Mouse (Mus musculus) granulocyte monocyte progenitor cell, adult 5-6 weeks (primary cell): ENCODE measurements around the gene Actr10. TPM values are rescaled to one million over a fixed set of nuclear protein-coding genes. Genes with fewer than 3 reads are reported as not detected.

Experiments
- ATAC-seq: replicated peaks from 2 replicates; pipeline ENCODE4 v1.8.0; 2016; ENCODE audit warnings: mild to moderate bottlenecking, moderate TSS enrichment, inconsistent platforms; ENCODE audit not compliant: poor library complexity, severe bottlenecking
- total RNA-seq, 2 experiments: library from RNA; stranded (forward) in 1 of 2; stranded (reverse) in 1 of 2; fragments of 200-712, 200-1000 nt in 1 of 2; fragments of >200 nt in 1 of 2; fragmentation: Nextera tagmentation in 1 of 2; gene quantifications; 2 replicates each; pipeline ENCODE4 v1.2.3; 2014 to 2017

Actr10 gene
- total RNA-seq, 2 experiments from 2014 or later = 52.2 to 74.6 TPM

- ATAC-seq = no peak
These were observed 9.1 kb downstream of the Actr10 start for GRCm38 (mm10) chr12:70946585-70947256.

GRCm38 (mm10) chr12:70958640-70959039, 21.0 kb downstream of the Actr10 start:
- no peak for ATAC-seq

- ATAC-seq = no peak
These were observed 29.9 kb downstream of the Actr10 start for GRCm38 (mm10) chr12:70967581-70967980.

- ATAC-seq = peak; percentile 87
These were observed 30.6 kb downstream of the Actr10 start for GRCm38 (mm10) chr12:70968141-70968790.

- peak; percentile 41 for ATAC-seq
These were observed 31.2 kb downstream of the Actr10 start for GRCm38 (mm10) chr12:70968791-70969307.

GRCm38 (mm10) chr12:70969485-70970184, 32.0 kb downstream of the Actr10 start:
- peak; percentile 54 for ATAC-seq

DNA sequence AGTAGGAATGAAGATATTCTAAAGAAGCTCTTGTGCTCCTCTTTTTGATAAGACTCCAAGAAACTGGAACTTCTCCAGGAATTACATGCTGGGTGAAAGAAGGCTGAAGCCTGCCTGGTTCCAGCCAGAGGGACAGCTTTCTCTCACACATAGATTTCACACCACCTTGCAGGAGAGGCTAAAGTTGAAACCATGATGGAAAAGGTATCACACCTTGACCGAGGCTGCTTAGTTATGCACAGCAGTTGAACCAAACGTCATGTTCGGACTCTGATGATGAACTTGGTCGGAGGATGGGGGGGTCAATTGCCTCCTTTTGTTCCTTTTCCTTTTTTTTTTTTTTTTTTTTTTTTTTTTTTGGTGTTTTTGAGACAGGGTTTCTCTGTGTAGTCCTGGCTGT, 36.2 kb downstream of the Actr10 start:
- ATAC-seq = no peak

DNA sequence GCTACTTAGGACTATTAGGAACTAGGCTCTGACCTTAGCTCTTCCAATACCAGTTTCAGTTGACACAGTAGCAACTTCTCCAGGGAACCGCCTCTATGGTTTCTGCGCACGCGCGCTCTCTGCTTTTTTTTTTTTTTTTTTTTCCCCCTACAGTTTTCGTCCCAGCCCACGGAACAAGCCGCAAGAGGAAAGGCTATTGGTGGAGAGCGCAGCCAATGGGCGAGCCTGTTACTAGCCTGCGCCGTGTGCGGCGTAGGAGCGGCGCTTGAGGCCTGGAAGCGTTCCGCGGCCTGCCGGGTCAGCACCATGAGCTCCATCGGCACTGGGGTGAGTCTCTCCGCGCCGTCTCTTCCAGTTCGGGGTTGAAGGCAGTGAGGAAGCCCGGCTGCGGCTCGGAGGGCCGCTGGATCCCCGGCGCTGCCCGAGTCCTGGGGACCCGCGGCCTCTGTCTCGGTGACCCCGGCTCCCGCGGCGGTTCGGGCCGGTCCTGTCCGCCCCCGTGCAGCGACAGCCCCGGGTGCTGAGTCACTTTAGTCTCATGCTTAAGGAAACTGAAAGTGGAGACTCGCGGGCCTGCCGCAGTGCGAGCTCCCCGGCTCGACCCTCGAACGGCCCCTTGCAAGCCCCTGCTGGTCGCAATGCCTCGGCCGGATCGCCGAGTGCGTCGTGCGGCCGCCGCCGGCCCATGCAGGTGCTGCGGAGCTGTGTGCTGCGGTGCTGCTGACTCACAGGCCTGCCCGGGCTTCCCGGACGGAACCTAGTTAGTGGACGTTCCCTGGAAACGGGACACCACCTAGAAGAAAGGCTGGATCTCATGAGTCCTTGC, 37.0 kb downstream of the Actr10 start, which contains the start of gene Psma3:
Gene Psma3, plus strand, starts transcription at position 181 of the 826 bp plus-strand sequence.
- ATAC-seq = peak; percentile 89

GRCm38 (mm10) chr12:70975406-70975805, 37.7 kb downstream of the Actr10 start:
- ATAC-seq = no peak

GRCm38 (mm10) chr12:70975891-70976290, 38.2 kb downstream of the Actr10 start:
- no peak for ATAC-seq

GRCm38 (mm10) chr12:70978345-70978744, 40.7 kb downstream of the Actr10 start:
- ATAC-seq = peak; percentile 23

DNA sequence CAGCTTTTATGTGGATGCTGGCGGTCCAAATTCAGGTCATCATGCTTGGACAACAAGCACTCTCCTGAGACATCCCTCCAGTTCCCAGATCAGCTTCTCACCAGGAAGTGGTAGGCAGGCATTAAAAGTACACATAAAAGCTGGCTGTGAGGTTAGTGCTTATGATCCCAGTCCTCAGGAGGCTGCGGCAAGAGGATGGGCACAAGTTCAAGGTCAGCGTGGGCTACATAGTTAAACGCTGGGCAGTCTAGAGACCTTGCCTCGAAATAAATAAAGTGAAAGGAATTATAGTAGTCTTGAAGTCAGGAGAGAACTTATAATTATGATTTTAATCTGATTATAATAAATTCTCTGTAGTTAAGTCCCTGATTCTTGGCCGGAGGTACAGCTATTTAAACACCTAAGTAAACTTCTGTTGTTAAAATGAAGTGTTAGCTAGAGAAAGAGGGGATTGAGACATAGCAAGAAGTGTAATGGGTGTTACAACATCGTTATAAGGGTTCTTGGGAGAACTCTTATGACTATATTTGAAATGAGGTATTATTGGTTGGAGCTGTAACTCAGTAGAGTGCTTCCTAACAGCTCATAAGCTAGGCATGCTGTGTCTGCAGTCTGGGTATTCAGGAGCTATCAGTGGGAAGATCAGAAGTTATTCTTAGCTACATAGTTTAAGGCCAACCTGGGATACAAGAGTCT, 47.3 kb downstream of the Actr10 start:
- ATAC-seq = no peak

DNA sequence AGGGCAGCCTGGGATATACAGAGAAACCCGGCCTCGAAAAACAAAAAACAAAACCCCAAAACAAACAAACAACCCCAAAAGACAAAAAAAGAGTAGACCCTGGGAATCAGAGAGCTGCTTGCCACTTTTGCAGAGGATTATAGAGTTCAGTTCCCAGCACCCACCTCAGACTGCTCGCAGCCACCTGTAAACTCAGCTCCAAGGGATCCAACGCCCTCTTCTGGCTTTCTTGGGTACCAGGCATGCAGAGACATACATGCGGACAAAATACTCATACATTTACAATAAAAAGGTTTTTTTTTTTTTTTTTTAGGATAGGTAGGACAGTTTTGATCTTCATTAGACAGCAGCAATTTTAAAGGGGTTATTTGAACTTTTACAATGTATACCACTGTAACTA, 59.6 kb downstream of the Actr10 start:
- ATAC-seq = no peak

- peak; percentile 86 for ATAC-seq
These were observed 61.8 kb downstream of the Actr10 start for GRCm38 (mm10) chr12:70999423-70999903.

GRCm38 (mm10) chr12:71000344-71000743, 62.7 kb downstream of the Actr10 start:
- ATAC-seq = no peak

- ATAC-seq = no peak
These were observed 63.8 kb downstream of the Actr10 start for GRCm38 (mm10) chr12:71001456-71001855.

DNA sequence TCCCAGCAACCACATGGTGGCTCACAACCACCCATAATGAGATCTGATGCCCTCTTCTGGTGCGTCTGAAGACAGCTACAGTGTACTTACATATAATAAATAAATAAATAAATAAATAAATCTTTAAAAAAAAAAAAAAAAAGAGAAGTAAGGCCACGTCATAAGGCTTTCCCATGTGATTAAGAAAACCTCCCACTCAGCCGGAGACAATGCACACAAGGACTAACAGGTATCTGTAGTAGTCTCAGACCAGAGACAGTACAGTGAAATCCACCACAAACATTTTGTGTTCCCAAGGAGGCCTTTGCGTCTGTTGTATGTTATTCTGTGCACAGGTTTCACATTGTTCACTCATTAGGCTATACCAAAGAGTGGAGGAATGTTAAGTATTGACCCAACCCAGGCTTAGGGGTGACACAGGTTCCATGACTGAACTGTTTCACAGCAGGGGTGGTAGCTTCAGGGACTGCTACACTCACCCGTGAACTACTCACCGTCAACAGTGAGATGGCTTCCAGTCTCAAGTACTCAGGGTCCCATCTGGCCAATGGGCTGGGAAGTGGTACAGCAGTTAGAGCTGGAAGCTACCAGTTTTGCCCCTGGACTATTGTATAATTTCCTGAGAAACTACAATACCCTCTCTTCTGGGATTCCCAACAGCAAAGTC, 66.2 kb downstream of the Actr10 start:
- ATAC-seq = no peak

- peak; percentile 67 for ATAC-seq
These were observed 68.5 kb downstream of the Actr10 start for GRCm38 (mm10) chr12:71006141-71006540.

- ATAC-seq = peak; percentile 75
These were observed 69.2 kb downstream of the Actr10 start for GRCm38 (mm10) chr12:71006901-71007300.
